Mouse (Mus musculus): ENCODE results near the gene 1700074P13Rik. TPM values are rescaled to one million over a fixed set of nuclear protein-coding genes. Genes with fewer than 3 reads are reported as not detected.
"Not testable (repeated sequence)": the region's sequence is repeated elsewhere in the genome, so short reads cannot be mapped to it uniquely, and the experiment has no call there.

Gene 1700074P13Rik
- not detected in 2 replicates for polyA plus RNA-seq (2015; fragmentation: Nextera tagmentation; extraction: Ambion mirVana)

DNA sequence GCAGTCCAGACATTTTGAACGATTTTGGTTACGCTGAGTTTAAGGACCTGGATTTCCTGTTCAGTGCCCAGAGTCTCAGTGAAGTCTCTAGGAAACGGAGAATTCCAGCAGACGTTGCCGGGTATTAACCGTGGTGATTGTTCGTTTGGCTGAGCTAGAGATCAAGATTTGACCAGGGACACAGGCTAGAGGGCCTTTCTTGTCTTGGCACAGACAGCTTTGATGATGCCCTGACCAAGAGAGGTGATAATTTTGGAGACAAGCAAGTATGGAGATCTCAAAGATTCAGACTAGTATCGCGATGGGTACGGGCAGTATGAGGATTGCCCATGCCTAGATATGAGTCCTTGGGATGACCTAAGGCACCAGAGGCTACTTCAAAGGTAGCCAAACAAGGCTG, at the start of gene 1700074P13Rik:
1700074P13Rik (minus strand) TSS at position 101 of the 400 bp plus-strand sequence.
- no peak within 1 kb of the TSS for H3K4me3 ChIP-seq (replicated peaks)
- no peak within 1 kb of the TSS for H3K4me2 ChIP-seq
- DNase-seq (no peak), ATAC-seq (ENCODE audit: low read depth) (no peak)
- H3K4me1 ChIP-seq (replicated peaks): no peaks in the 10 kb centered on the region
- H3K9ac ChIP-seq: no peak within 1 kb of the TSS
- no peak within 1 kb of the TSS for H3K27ac ChIP-seq
- H3K36me3 ChIP-seq: no peaks in the 10 kb centered on the region
- H3K9me3 ChIP-seq (replicated peaks): no peaks in the 10 kb centered on the region
- WGBS (ENCODE audit: insufficient replicate concordance): 81% methylated on average over 10 of the region's 10 CpGs
- H3K27me3 ChIP-seq: no peaks in the 10 kb centered on the region

DNA sequence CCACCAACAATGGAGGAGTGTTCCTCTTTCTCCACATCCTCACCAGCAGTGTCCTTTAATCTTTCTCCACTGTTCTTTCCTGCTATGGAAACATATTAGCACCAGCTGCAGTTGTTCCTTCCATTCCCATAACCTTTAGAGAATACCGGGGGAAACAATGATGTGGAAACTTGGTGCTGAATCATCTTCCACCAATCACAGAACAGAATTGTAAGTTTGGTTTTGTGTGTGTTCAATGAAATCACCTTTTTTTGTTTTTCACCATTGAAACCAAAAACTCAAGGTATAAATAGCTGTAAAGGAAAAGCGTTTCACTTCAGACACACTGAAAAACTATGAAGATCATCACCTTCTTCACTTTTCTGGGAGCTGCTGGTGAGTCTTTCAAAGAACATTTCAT, 24.1 kb upstream of the 1700074P13Rik start, which contains the start of gene 1810009J06Rik:
1810009J06Rik (plus strand) TSS at position 301 of the 400 bp plus-strand sequence.
- H3K4me1 ChIP-seq (replicated peaks): not testable (repeated sequence)

DNA sequence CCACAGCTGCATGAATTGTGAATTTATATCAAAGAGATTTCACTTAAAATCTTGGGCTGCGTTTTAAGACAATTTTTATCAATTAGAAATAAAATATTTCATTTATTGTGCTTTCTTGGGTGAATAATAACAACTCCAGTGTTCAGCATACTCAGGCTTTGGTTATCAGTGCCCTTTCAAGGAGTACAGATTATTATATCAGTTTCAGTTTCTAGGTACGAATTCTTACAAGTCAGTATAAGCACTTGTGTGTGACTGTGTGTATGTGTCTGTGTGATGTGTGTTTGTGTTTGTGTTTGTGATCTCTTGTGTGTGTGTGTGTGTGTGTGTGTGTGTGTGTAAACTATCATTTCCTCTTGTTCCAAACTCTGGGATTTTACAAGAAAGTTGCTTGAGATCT, 13.4 kb upstream of the 1700074P13Rik start:
- H3K4me1 ChIP-seq (replicated peaks): no peaks in the 10 kb centered on the region
- H3K4me3 ChIP-seq (replicated peaks): no peak overlapping the region
- WGBS (ENCODE audit: insufficient replicate concordance): 40% methylated on average over 2 of the region's 2 CpGs
- no peaks in the 10 kb centered on the region for H3K36me3 ChIP-seq
- H3K27ac ChIP-seq: no peak overlapping the region
- H3K9ac ChIP-seq: no peak overlapping the region
- no peaks in the 10 kb centered on the region for H3K27me3 ChIP-seq
- ATAC-seq (ENCODE audit: low read depth) (no peak), DNase-seq (no peak)
- no peak overlapping the region for H3K4me2 ChIP-seq
- H3K9me3 ChIP-seq (replicated peaks): no peaks in the 10 kb centered on the region

More for the DNA sequence above, 24.1 kb upstream of the 1700074P13Rik start, which contains the start of gene 1810009J06Rik:
- not testable (repeated sequence) for H3K9me3 ChIP-seq (replicated peaks); H3K4me3 ChIP-seq (replicated peaks); H3K36me3 ChIP-seq; H3K9ac ChIP-seq; DNase-seq; H3K27me3 ChIP-seq; H3K27ac ChIP-seq; ATAC-seq (ENCODE audit: low read depth); H3K4me2 ChIP-seq
- 78% methylated on average over 2 of the region's 2 CpGs for WGBS (ENCODE audit: insufficient replicate concordance)

DNA sequence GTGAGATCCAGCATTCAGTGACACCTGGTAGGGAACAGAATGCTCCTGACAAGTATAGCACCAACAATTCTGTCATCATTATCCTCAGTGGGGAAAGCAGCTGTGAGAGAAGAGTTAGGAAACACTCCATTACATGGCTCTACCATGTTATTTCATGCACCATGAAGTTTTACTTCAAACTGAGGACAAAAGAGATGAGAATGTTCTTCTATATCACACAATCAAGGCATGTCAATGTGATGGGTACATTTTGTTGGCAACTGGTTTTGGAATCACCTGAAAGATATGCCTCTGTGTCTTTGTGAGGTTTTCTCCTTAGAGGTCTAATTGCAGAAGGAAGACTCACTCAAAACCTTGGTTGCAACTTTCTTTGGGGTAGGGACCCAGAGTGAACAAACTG, 11.4 kb upstream of the 1700074P13Rik start, which contains the start of gene Gm4744:
Gm4744 (minus strand) TSS at position 101 of the 400 bp plus-strand sequence.
- no peak for DNase-seq
- Histone ChIP-seq H3K27me3 (no peaks in the 10 kb centered on the region), H3K27ac (no peak within 1 kb of the TSS), H3K4me1 (replicated peaks) (no peaks in the 10 kb centered on the region), H3K9me3 (replicated peaks) (no peaks in the 10 kb centered on the region), H3K4me3 (replicated peaks) (no peak within 1 kb of the TSS), H3K4me2 (no peak within 1 kb of the TSS), H3K9ac (no peak within 1 kb of the TSS), H3K36me3 (no peaks in the 10 kb centered on the region)
- no peak for ATAC-seq (ENCODE audit: low read depth)

DNA sequence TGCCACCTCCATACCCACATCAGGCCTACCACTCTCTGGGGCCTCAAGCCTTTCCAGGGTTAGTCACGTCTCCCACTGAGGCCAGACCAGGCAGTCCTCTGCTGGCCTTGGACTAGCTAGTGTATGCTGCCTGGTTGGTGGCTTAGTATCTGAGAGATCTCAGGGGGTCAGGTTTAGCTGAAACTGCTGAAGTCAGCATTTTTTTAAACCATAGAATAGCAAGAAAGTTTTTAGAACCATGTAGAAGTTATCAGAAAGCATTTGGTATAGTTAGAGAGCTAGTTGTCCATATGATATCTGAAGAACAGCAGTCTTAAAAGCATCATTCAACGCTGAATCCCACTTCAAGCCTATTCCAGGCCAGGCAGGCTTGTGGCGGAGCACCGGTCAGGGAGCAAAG, 20.4 kb downstream of the 1700074P13Rik start:
- H3K36me3 ChIP-seq: no peaks in the 10 kb centered on the region
- H3K4me1 ChIP-seq (replicated peaks): no peaks in the 10 kb centered on the region
- H3K4me3 ChIP-seq (replicated peaks): no peak overlapping the region
- no peak for ATAC-seq (ENCODE audit: low read depth)
- WGBS (ENCODE audit: insufficient replicate concordance): 63% methylated on average over 4 of the region's 4 CpGs
- no peak for DNase-seq
- H3K9ac ChIP-seq: no peak overlapping the region
- no peak overlapping the region for H3K27ac ChIP-seq
- no peaks in the 10 kb centered on the region for H3K9me3 ChIP-seq (replicated peaks)
- H3K27me3 ChIP-seq: no peaks in the 10 kb centered on the region
- H3K4me2 ChIP-seq: no peak overlapping the region

DNA sequence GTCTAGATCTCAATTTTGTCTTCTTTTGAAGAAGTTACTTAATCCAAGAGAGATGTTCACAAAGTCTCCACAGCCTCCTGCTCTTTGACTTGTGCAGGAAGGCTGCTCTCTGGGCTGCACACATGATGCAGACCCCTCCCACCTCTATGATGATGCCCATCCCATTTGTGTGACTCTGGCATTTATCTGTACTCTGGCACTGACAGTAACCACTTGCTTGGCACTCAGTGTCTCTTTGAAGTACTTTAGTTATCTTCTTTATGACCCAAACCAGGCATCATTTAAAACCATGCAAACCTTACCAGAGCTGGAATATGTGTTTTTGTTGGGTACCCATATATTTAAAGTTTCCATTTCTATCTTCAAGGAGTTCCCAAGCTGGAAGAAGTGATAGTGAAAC, 40.1 kb downstream of the 1700074P13Rik start, which contains the start of gene Prss58:
Prss58 (minus strand) TSS at position 101 of the 400 bp plus-strand sequence.
- DNase-seq: no peak
- Histone ChIP-seq H3K36me3 (no peaks in the 10 kb centered on the region), H3K9ac (no peak within 1 kb of the TSS), H3K4me2 (no peak within 1 kb of the TSS), H3K4me3 (replicated peaks) (no peak within 1 kb of the TSS), H3K4me1 (replicated peaks) (no peaks in the 10 kb centered on the region), H3K9me3 (replicated peaks) (no peaks in the 10 kb centered on the region), H3K27me3 (no peaks in the 10 kb centered on the region), H3K27ac (no peak within 1 kb of the TSS)
- no peak for ATAC-seq (ENCODE audit: low read depth)

DNA sequence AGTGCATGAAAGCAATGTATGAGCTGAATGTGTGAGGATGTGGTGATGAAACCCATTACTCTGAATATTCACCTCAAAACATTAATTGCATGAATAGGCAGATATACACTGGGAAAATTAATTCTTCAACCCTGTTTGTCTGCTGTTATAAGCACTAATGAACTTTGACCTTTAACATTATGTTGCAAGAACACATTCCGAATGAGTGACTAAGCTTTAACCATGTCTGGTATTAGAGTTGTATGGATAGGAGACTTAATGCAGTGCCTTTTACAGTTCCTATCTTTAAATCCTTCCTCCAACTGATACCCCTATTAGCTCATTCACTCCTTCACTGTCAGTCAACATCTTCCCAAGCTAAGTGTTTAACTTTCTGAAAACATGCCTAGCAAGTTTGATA, 45.6 kb downstream of the 1700074P13Rik start:
- Histone ChIP-seq H3K4me1 (replicated peaks) (no peaks in the 10 kb centered on the region), H3K9ac (no peak overlapping the region), H3K4me2 (no peak overlapping the region), H3K4me3 (replicated peaks) (no peak overlapping the region), H3K36me3 (no peaks in the 10 kb centered on the region), H3K27ac (no peak overlapping the region), H3K9me3 (replicated peaks) (no peaks in the 10 kb centered on the region), H3K27me3 (no peaks in the 10 kb centered on the region)
- whole genome bisulfite sequencing (ENCODE audit: insufficient replicate concordance): 68% methylated on average over 1 of the region's 1 CpGs
- no peak for DNase-seq
- no peak for ATAC-seq (ENCODE audit: low read depth)

DNA sequence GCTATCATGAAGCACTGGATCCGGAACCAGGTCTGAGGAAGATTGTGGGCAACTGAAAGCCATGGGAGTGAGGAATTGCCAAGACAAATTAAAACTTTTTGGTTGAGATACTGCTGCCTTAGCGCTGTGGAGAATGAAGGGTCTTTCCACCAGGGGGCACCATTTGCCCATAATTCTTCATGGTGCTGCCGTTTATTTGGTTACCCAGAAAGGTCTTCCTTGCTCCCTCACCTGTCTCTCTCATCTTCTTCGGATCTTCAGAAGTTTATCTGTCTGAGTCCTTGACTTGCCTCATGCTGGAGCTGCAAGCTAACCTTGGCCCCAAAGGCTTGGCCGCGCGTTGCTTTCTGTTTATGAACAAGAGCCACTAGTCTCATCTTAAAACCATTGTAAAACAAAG, 46.8 kb downstream of the 1700074P13Rik start:
- no peak overlapping the region for H3K9ac ChIP-seq
- 26% methylated on average over 7 of the region's 7 CpGs for WGBS (ENCODE audit: insufficient replicate concordance)

DNA sequence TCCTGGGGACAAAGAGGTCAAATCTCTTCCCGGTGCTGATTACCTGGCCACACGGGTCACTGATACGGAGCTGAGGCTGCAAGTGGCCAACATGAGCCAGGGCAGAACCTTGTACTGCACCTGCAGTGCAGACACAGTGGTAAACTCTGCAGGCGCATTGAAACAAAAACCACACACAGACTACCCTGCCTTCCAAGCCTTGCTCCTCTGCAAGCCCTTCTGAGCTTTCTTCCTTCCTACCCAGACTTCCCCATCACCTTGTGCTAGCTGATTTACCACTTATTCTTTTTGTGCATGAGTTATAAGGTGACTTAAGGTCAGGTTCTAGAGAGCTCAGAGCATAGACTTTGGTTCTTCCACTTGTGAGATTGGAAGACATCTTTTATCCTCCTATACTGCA, 48.6 kb downstream of the 1700074P13Rik start:
- no peak for DNase-seq
- Histone ChIP-seq H3K36me3 (no peaks in the 10 kb centered on the region), H3K27ac (peak overlapping the region; percentile 55; the same call in 1 of the 2 replicates), H3K27me3 (no peaks in the 10 kb centered on the region), H3K4me3 (replicated peaks) (no peak overlapping the region), H3K9ac (no peak overlapping the region), H3K4me2 (no peak overlapping the region), H3K4me1 (replicated peaks) (no peaks in the 10 kb centered on the region), H3K9me3 (replicated peaks) (no peaks in the 10 kb centered on the region)
- WGBS (ENCODE audit: insufficient replicate concordance): 35% methylated on average over 4 of the region's 4 CpGs
- no peak for ATAC-seq (ENCODE audit: low read depth)

More for the DNA sequence above, 46.8 kb downstream of the 1700074P13Rik start:
- DNase-seq (peak; percentile 4), ATAC-seq (ENCODE audit: low read depth) (no peak)
- Histone ChIP-seq H3K4me2 (no peak overlapping the region), H3K4me1 (replicated peaks) (no peaks in the 10 kb centered on the region), H3K27ac (no peak overlapping the region), H3K4me3 (replicated peaks) (no peak overlapping the region), H3K27me3 (no peaks in the 10 kb centered on the region), H3K9me3 (replicated peaks) (no peaks in the 10 kb centered on the region), H3K36me3 (no peaks in the 10 kb centered on the region)

DNA sequence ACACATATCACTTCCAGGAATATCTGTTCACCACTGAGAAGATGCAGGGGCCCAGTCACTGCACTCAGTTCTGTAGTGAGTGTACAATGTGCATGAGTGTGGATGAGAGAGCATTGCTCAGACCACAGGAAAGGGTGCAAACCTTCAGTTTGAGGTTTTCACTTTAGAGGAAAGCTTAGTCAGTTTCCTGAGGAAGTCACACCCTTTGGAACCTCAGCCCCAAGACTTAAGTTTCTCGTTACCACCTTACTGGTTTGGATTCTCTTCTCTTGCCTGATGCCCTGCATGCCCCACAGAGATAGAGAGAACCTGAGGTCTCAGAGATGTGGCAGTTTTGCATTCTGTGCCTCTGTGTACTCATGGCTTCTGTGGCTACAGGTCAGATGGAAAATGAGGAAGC, 49.4 kb downstream of the 1700074P13Rik start:
- Histone ChIP-seq H3K4me3 (replicated peaks) (no peak overlapping the region), H3K4me1 (replicated peaks) (no peaks in the 10 kb centered on the region), H3K27me3 (no peaks in the 10 kb centered on the region), H3K4me2 (no peak overlapping the region), H3K36me3 (no peaks in the 10 kb centered on the region), H3K27ac (no peak overlapping the region), H3K9me3 (replicated peaks) (no peaks in the 10 kb centered on the region), H3K9ac (no peak overlapping the region)
- DNase-seq: peak; percentile 2
- WGBS (ENCODE audit: insufficient replicate concordance): 15% methylated on average over 1 of the region's 1 CpGs
- peak; percentile 62 for ATAC-seq (ENCODE audit: low read depth)

DNA sequence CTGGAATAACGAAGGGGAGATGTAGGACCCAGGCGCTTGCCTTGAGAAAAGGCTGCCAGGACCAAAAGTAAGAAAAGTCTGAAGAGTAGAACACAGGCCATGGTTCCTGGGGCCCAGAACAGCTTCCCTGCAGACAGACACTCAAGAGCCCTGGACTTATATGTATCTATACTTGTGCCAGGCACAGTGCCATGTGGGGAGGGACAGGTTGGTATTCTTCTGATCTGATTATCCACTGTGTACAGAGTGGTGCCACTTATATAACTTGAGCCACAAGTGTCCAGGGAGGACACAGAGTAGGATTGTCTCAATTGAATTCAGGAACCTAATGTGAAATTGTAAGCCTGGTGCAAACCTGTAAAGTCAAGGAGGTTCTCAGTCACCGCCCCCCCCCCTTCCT, 53.0 kb downstream of the 1700074P13Rik start, which contains the start of gene Moxd2:
Moxd2 (minus strand) TSS at position 101 of the 400 bp plus-strand sequence.
- 71% methylated on average over 3 of the region's 3 CpGs for WGBS (ENCODE audit: insufficient replicate concordance)
- ATAC-seq (ENCODE audit: low read depth): no peak

More for the DNA sequence above, 53.0 kb downstream of the 1700074P13Rik start, which contains the start of gene Moxd2:
- H3K27ac ChIP-seq: no peak within 1 kb of the TSS
- no peaks in the 10 kb centered on the region for H3K36me3 ChIP-seq
- no peak within 1 kb of the TSS for H3K4me3 ChIP-seq (replicated peaks)
- no peaks in the 10 kb centered on the region for H3K4me1 ChIP-seq (replicated peaks)
- DNase-seq: no peak
- H3K4me2 ChIP-seq: no peak within 1 kb of the TSS
- H3K9ac ChIP-seq: no peak within 1 kb of the TSS
- H3K27me3 ChIP-seq: no peaks in the 10 kb centered on the region
- no peaks in the 10 kb centered on the region for H3K9me3 ChIP-seq (replicated peaks)
